Mouse (Mus musculus) intestine, postnatal 0 days (tissue): ENCODE measurements at regions not wholly inside any gene's neighbourhood (a gene's known extent, or its start where the extent isn't known, plus 50 kb on each side); places are given as distances from the start of the nearest gene placed in this dataset.

Experiments used
- ATAC-seq: fragments of 200-750 bp; cut with Nextera tagmentation; 2 replicates; pipeline ENCODE4 v1.8.0; 2017; ENCODE audit warnings: mild to moderate bottlenecking, moderate TSS enrichment, moderate library complexity
- H3K27ac ChIP-seq: fragments of 300-500 bp; sonication (generic); 2 replicates; pipeline ENCODE4 v1.5.1; 2014; ENCODE audit warnings: mild to moderate bottlenecking, low read depth, low read length, moderate library complexity
- H3K27me3 ChIP-seq: fragments of 300-500 bp; sonication (generic); replicated peaks from 2 replicates; pipeline ENCODE4 v1.6.1; 2014; ENCODE audit warnings: low read length, mixed read lengths; ENCODE audit not compliant: control insufficient read depth, insufficient read depth
- H3K36me3 ChIP-seq: fragments of 300-500 bp; sonication (generic); 2 replicates; pipeline ENCODE4 v1.6.1; 2014; ENCODE audit warnings: mild to moderate bottlenecking, moderate library complexity; ENCODE audit not compliant: control insufficient read depth, insufficient read depth
- H3K4me1 ChIP-seq: fragments of 300-500 bp; sonication (generic); replicated peaks from 2 replicates; pipeline ENCODE4 v1.6.1; 2014; ENCODE audit warnings: antibody characterized with exemption, low read length, mixed read lengths; ENCODE audit not compliant: control insufficient read depth, insufficient read depth
- H3K4me2 ChIP-seq: fragments of 300-500 bp; sonication (generic); replicated peaks from 2 replicates; pipeline ENCODE4 v1.6.1; 2014; ENCODE audit warnings: low read depth, mild to moderate bottlenecking, moderate library complexity
- H3K4me3 ChIP-seq: fragments of 300-500 bp; sonication (generic); 2 replicates; pipeline ENCODE4 v1.5.1; 2014; ENCODE audit warnings: low read depth, low read length
- H3K9ac ChIP-seq: fragments of 300-500 bp; sonication (generic); 2 replicates; pipeline ENCODE4 v1.6.1; 2014; ENCODE audit warnings: mild to moderate bottlenecking, low read depth, low read length
- H3K9me3 ChIP-seq: fragments of 300-500 bp; sonication (generic); 2 replicates; pipeline ENCODE4 v1.6.1; 2016; ENCODE audit warnings: mixed run types; ENCODE audit not compliant: control insufficient read depth
- CTCF ChIP-seq: sonication (generic); IDR thresholded peaks from 2 replicates; pipeline ENCODE4 v1.5.1; 2016; ENCODE audit warnings: low read depth, mild to moderate bottlenecking, control low read depth, antibody characterized with exemption, moderate library complexity
- WGBS: fragments of 180-500 bp; shearing (Covaris S2); extraction: QIAGEN DNeasy Blood & Tissue Kit; methylation state at CpG from one replicate; pipeline ENCODE4 v1.1.7; 2014; 5-methylcytosine and 5-hydroxymethylcytosine counted together

GRCm38 (mm10) chr12:71563219-71563618 is 253.5 kb downstream of the Dact1 start:
- H3K9ac ChIP-seq: no peak overlapping the region
- no peaks in the 10 kb centered on the region for H3K27me3 ChIP-seq
- ATAC-seq: no peak
- H3K9me3 ChIP-seq: no peaks in the 10 kb centered on the region
- no peak overlapping the region for H3K27ac ChIP-seq
- TF ChIP-seq CTCF: no peak
- 91% methylated on average over 4 of the region's 4 CpGs for WGBS
- no peaks in the 10 kb centered on the region for H3K4me1 ChIP-seq
- H3K4me2 ChIP-seq: no peak overlapping the region
- no peak overlapping the region for H3K4me3 ChIP-seq
- no peaks in the 10 kb centered on the region for H3K36me3 ChIP-seq

- H3K27me3 ChIP-seq: no peaks in the 10 kb centered on the region
- TF ChIP-seq CTCF: no peak
- no peaks in the 10 kb centered on the region for H3K9me3 ChIP-seq
- ATAC-seq: no peak
- no peaks in the 10 kb centered on the region for H3K36me3 ChIP-seq
- no peak overlapping the region for H3K27ac ChIP-seq
- no peak overlapping the region for H3K4me3 ChIP-seq
- no peak overlapping the region for H3K4me2 ChIP-seq
- 92% methylated on average over 3 of the region's 3 CpGs for WGBS
- no peaks in the 10 kb centered on the region for H3K4me1 ChIP-seq
- no peak overlapping the region for H3K9ac ChIP-seq
Measured at GRCm38 (mm10) chr12:71566371-71566770, 256.7 kb downstream of the Dact1 start.

GRCm38 (mm10) chr12:71568251-71568650 is 258.6 kb downstream of the Dact1 start:
- no peak overlapping the region for H3K4me2 ChIP-seq
- no peaks in the 10 kb centered on the region for H3K9me3 ChIP-seq
- no peak overlapping the region for H3K4me3 ChIP-seq
- no peaks in the 10 kb centered on the region for H3K36me3 ChIP-seq
- no peak for TF ChIP-seq CTCF
- H3K27ac ChIP-seq: no peak overlapping the region
- H3K4me1 ChIP-seq: no peaks in the 10 kb centered on the region
- no peaks in the 10 kb centered on the region for H3K27me3 ChIP-seq
- 81% methylated on average over 5 of the region's 5 CpGs for WGBS
- no peak for ATAC-seq
- no peak overlapping the region for H3K9ac ChIP-seq

- no peak for TF ChIP-seq CTCF
- no peaks in the 10 kb centered on the region for H3K9me3 ChIP-seq
- no peak overlapping the region for H3K4me2 ChIP-seq
- no peak for ATAC-seq
- H3K4me3 ChIP-seq: no peak overlapping the region
- H3K36me3 ChIP-seq: no peaks in the 10 kb centered on the region
- H3K27ac ChIP-seq: no peak overlapping the region
- H3K9ac ChIP-seq: no peak overlapping the region
- no peaks in the 10 kb centered on the region for H3K27me3 ChIP-seq
- H3K4me1 ChIP-seq: no peaks in the 10 kb centered on the region
- WGBS: 75% methylated on average over 6 of the region's 6 CpGs
Measured at GRCm38 (mm10) chr12:71568880-71569390, 259.3 kb downstream of the Dact1 start.

GRCm38 (mm10) chr12:71569662-71570061 is 260.0 kb downstream of the Dact1 start:
- WGBS: 62% methylated on average over 12 of the region's 12 CpGs

GRCm38 (mm10) chr12:71570116-71570515 is 260.4 kb downstream of the Dact1 start:
- Histone ChIP-seq H3K9ac (no peak overlapping the region), H3K9me3 (no peaks in the 10 kb centered on the region), H3K4me1 (no peaks in the 10 kb centered on the region), H3K4me3 (no peak overlapping the region), H3K4me2 (no peak overlapping the region), H3K27ac (no peak overlapping the region), H3K36me3 (no peaks in the 10 kb centered on the region), H3K27me3 (no peaks in the 10 kb centered on the region)
- 84% methylated on average over 2 of the region's 2 CpGs for WGBS
- no peak for TF ChIP-seq CTCF
- ATAC-seq: no peak

More at GRCm38 (mm10) chr12:71569662-71570061, 260.0 kb downstream of the Dact1 start:
- Histone ChIP-seq H3K27ac (no peak overlapping the region), H3K36me3 (no peaks in the 10 kb centered on the region), H3K9ac (no peak overlapping the region), H3K27me3 (no peaks in the 10 kb centered on the region), H3K4me2 (no peak overlapping the region), H3K4me1 (no peaks in the 10 kb centered on the region), H3K4me3 (no peak overlapping the region), H3K9me3 (no peaks in the 10 kb centered on the region)
- ATAC-seq: no peak
- no peak for TF ChIP-seq CTCF
